Mouse (Mus musculus) intestine, embryonic 16.5 days (tissue): ENCODE results near the gene Armc8. TPM values are rescaled to one million over a fixed set of nuclear protein-coding genes. Genes with fewer than 3 reads are reported as not detected.

Experiments
- ATAC-seq: fragments of 200-750 bp; cut with Nextera tagmentation; 2 replicates; pipeline ENCODE4 v1.8.0; 2017; ENCODE audit warnings: moderate TSS enrichment, moderate library complexity
- H3K27ac ChIP-seq: fragments of 300-500 bp; sonication (generic); 2 replicates; pipeline ENCODE4 v1.5.1; 2014; ENCODE audit warnings: mild to moderate bottlenecking, low read length
- H3K27me3 ChIP-seq: fragments of 300-500 bp; sonication (generic); replicated peaks from 2 replicates; pipeline ENCODE4 v1.6.1; 2014; ENCODE audit warnings: low read length, control low read depth, mixed read lengths; ENCODE audit not compliant: control insufficient read depth, insufficient read depth
- H3K36me3 ChIP-seq: fragments of 300-500 bp; sonication (generic); 2 replicates; pipeline ENCODE4 v1.6.1; 2014; ENCODE audit warnings: low read length, control low read depth; ENCODE audit not compliant: control insufficient read depth, insufficient read depth
- H3K4me1 ChIP-seq: fragments of 300-500 bp; sonication (generic); 2 replicates; pipeline ENCODE4 v1.6.1; 2014; ENCODE audit warnings: low read length, control low read depth, mixed read lengths; ENCODE audit not compliant: control insufficient read depth, insufficient read depth
- H3K4me2 ChIP-seq: fragments of 300-500 bp; sonication (generic); 2 replicates; pipeline ENCODE4 v1.6.1; 2014; ENCODE audit warnings: low read depth, low read length, control low read depth
- H3K4me3 ChIP-seq: fragments of 300-500 bp; sonication (generic); 2 replicates; pipeline ENCODE4 v1.5.1; 2014; ENCODE audit warnings: mild to moderate bottlenecking, low read length
- H3K9ac ChIP-seq: fragments of 300-500 bp; sonication (generic); 2 replicates; pipeline ENCODE4 v1.6.1; 2014; ENCODE audit warnings: low read depth, low read length
- H3K9me3 ChIP-seq: fragments of 300-500 bp; sonication (generic); 2 replicates; pipeline ENCODE4 v1.6.1; 2016; ENCODE audit warnings: low read length, control low read depth; ENCODE audit not compliant: control insufficient read depth
- WGBS: fragments of 180-500 bp; shearing (Covaris S2); extraction: QIAGEN DNeasy Blood & Tissue Kit; methylation state at CpG from one replicate; pipeline ENCODE4 v1.1.7; 2014; 5-methylcytosine and 5-hydroxymethylcytosine counted together
- polyA plus RNA-seq: library from polyadenylated mRNA; unstranded; fragments of >200 nt; fragmentation: Nextera tagmentation; extraction: Ambion mirVana; gene quantifications from 2 replicates; pipeline ENCODE4 v1.2.1, GENCODE M21; 2015

Armc8 gene
- polyA plus RNA-seq, 1 experiment from 2014 or later, result 28.1 TPM

DNA sequence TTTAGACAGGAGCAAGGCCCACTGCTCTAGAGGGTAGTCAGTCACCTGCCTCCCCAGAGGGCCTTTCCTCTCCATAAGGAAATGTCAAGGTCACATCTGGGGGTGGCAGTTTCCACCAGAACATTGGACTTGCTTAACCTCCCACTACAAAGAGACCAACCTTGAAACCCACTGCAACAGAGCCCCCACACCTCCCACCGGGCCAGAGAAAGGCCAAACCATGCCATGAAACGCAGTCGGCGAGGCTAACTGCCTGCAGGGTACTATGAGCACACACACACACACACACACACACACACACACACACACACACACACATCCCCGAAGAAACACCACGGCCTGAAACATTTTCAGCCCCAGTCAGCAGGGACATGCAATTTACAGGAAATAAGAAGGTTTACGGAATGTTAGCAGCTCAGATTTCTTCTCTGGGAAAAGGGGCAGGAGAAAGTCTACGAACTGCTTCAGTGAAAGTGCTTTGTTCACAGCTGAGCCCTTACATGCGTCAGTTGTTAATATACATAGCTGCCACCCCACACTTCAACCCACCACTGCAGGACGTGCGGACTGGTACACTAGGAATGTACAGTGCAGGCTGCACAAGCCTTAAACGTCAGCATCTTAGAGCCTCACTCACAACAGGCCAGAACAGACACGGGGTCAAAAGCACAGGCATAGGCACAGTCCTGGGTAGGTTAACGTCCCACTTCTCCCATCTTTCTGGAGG lies 133.6 kb downstream of the Armc8 start:
- WGBS, result 41% methylated on average over 14 of the region's 14 CpGs
- 0 out of 2 replicates have a peak overlapping the region, but pooled peaks have one; percentile 24 for H3K9ac ChIP-seq
- 0 out of 2 replicates have a peak, but pooled peaks have one; percentile 15 for ATAC-seq

DNA sequence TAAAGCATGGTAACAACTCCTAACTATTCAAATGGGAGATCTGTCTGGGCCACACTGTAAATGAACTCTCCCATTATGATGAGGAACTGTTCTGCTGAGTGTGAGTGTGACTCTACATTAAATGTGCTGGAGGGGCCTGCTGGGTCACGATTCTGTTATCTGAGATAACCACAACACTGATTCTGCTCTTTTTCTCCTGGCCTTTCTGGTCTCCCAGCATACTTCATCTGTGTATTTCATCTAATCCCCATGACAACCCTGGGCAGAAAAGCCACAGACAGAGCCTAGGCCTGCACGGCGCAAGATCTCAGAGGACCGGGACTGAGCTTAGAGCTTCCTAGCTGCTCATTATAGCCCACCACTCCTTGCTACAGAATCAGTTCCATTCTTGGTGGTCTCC lies 136.2 kb downstream of the Armc8 start:
- no peak for ATAC-seq
- no peaks in the 10 kb centered on the region for H3K9me3 ChIP-seq
- no peaks in the 10 kb centered on the region for H3K27me3 ChIP-seq
- no peak overlapping the region for H3K27ac ChIP-seq
- H3K4me1 ChIP-seq, result peaks cover 9% of the 10 kb centered on the region
- H3K9ac ChIP-seq, result no peak overlapping the region
- 83% methylated on average over 4 of the region's 4 CpGs for WGBS
- H3K4me3 ChIP-seq, result no peak overlapping the region
- no peaks in the 10 kb centered on the region for H3K36me3 ChIP-seq
- no peak overlapping the region for H3K4me2 ChIP-seq

More for the DNA sequence above, 133.6 kb downstream of the Armc8 start:
- peak overlapping the region; percentile 92 for H3K4me2 ChIP-seq
- peak overlapping the region; percentile 76 for H3K4me3 ChIP-seq
- H3K27ac ChIP-seq, result peak overlapping the region; percentile 6
- no peaks in the 10 kb centered on the region for H3K36me3 ChIP-seq
- peaks cover 12% of the 10 kb centered on the region for H3K4me1 ChIP-seq
- H3K27me3 ChIP-seq, result 0 out of 2 replicates have a peak, but pooled peaks cover 3% of the 10 kb centered on the region
- no peaks in the 10 kb centered on the region for H3K9me3 ChIP-seq

DNA sequence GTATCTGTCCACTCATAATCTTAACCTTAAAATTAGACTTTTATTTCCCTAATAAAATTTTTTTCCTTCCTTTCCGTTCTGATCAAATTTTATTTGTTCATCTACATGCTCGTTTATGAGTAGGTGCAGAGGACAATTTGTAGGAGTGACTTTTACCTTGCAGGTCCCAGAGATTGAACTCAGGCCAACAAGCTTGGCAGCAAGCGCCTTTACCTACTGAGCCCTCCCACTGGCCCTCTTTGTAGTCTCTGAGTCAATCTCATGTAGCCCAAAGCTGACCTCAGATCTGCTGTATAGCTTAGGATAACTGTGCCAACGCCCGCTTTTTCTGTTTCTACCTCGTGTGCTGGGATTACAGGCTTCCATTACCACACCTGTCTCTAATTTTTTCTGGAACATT lies 136.7 kb downstream of the Armc8 start:
- Histone ChIP-seq H3K4me2 (no peak overlapping the region), H3K36me3 (no peaks in the 10 kb centered on the region), H3K4me1 (peaks cover 6% of the 10 kb centered on the region), H3K9me3 (no peaks in the 10 kb centered on the region), H3K9ac (no peak overlapping the region), H3K4me3 (no peak overlapping the region), H3K27me3 (no peaks in the 10 kb centered on the region), H3K27ac (no peak overlapping the region)
- 74% methylated on average over 6 of the region's 6 CpGs for WGBS
- ATAC-seq, result no peak

DNA sequence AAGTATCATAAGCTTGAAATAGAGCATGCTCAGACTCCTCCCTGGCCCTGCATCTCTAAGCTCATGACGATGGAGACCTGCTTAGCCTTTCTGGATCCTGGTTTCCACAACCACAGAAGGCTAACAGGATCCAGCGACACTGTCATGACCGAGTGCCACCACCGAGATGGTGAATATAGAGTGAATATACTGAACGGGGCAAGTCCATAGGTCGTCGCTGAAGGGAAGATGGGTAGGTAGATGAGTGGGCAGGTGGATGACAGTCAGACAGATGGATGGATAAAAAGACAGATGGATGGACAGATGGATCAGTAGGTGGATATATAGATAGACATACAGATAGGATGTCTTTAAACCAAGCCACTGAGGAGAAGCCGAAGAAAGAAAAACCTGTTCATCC lies 137.4 kb downstream of the Armc8 start:
- no peak overlapping the region for H3K4me3 ChIP-seq
- H3K27me3 ChIP-seq, result no peaks in the 10 kb centered on the region
- no peaks in the 10 kb centered on the region for H3K9me3 ChIP-seq
- 88% methylated on average over 8 of the region's 8 CpGs for WGBS
- no peak overlapping the region for H3K27ac ChIP-seq
- no peaks in the 10 kb centered on the region for H3K36me3 ChIP-seq
- ATAC-seq, result no peak
- H3K9ac ChIP-seq, result no peak overlapping the region
- H3K4me1 ChIP-seq, result peaks cover 6% of the 10 kb centered on the region
- no peak overlapping the region for H3K4me2 ChIP-seq

DNA sequence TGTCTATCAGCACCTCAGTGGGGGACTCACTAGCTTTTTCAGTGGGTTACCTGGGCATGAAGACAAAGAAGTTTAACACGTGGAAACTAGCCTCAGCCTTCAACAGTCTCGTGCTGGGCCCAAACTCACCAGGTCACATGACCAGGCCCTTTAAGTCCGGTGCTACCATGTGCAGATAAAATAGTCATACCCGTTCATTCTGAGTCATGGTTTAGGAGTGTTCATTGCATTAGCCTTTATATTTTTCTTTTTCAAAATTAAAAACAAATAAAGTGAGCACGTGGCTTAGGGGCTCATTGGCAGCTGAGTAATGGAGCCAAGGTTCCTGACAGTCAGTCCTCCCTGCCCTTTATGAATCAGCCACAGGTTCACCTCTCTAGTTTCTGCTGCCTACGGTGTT lies 137.9 kb downstream of the Armc8 start:
- Histone ChIP-seq H3K4me3 (no peak overlapping the region), H3K9ac (no peak overlapping the region), H3K9me3 (no peaks in the 10 kb centered on the region), H3K27ac (no peak overlapping the region), H3K27me3 (no peaks in the 10 kb centered on the region), H3K4me1 (peaks cover 5% of the 10 kb centered on the region), H3K36me3 (no peaks in the 10 kb centered on the region), H3K4me2 (no peak overlapping the region)
- no peak for ATAC-seq
- WGBS, result 78% methylated on average over 6 of the region's 6 CpGs

DNA sequence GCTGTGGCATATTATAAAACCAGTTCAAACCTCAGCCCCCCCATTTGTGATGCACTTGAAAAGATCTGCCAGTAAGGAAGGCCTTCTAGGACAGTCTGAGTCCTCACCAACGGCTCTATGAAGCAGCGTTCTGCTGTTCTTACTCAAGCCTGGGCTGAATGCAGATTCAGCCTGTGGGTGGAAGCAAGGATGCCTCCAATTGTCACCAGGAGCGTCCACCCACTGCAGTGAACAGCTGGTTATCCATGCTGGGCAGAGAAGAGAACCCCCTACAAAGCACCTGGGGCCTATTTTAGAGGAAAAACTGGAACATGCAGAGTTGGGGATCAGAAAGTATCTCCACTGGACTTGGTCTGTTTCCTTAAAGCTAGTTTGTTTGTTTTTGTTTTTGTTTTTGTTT lies 138.9 kb downstream of the Armc8 start:
- H3K4me1 ChIP-seq, result peaks cover 10% of the 10 kb centered on the region
- H3K9ac ChIP-seq, result no peak overlapping the region
- H3K4me3 ChIP-seq, result no peak overlapping the region
- H3K36me3 ChIP-seq, result no peaks in the 10 kb centered on the region
- H3K4me2 ChIP-seq, result no peak overlapping the region
- WGBS, result 86% methylated on average over 3 of the region's 3 CpGs
- no peak overlapping the region for H3K27ac ChIP-seq
- no peaks in the 10 kb centered on the region for H3K27me3 ChIP-seq
- no peaks in the 10 kb centered on the region for H3K9me3 ChIP-seq
- ATAC-seq, result no peak

DNA sequence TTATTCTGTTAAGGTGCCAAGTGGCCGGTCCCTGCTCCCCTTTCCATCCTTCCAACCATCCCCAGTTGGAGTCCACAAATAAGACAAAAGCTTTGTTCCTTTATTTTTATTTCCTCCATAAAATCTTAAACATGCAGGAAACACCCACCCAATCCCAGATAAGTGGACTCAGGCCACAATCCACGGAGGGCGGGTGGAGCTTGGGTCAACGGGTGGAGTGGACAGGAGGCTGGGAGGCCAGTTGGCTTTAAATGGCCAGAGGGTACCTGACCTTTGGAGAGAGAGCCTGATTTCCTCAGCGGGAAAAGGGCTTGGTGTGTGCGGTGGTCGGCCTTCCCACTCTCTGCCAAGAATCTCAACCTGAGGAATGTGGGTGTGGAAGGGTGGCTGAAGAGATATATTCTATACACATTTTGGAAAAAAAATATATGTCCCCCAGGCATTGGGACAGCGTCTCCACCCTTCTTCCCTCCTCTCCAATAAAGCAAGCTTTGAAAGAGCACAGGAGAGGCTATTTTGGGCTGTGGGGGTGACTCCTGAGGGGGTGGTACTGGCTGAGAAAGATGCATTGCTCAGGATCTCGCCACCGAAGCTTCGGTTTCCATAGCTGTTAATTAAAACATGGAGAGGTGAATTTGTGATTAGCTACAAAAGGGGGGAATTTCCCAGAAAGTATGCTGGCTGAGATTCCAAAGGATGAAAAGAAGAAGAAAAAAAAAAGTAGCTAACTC lies 139.9 kb downstream of the Armc8 start:
- no peak overlapping the region for H3K4me3 ChIP-seq
- no peaks in the 10 kb centered on the region for H3K36me3 ChIP-seq
- no peaks in the 10 kb centered on the region for H3K27me3 ChIP-seq
- H3K9ac ChIP-seq, result no peak overlapping the region
- H3K4me1 ChIP-seq, result peaks cover 16% of the 10 kb centered on the region
- no peak overlapping the region for H3K4me2 ChIP-seq
- whole genome bisulfite sequencing, result 65% methylated on average over 11 of the region's 11 CpGs
- H3K27ac ChIP-seq, result no peak overlapping the region
- ATAC-seq, result no peak
- H3K9me3 ChIP-seq, result no peaks in the 10 kb centered on the region

Other genes starting within 250 kb of the Armc8 start
- gene Esyt3, start 210.3 kb downstream of the Armc8 start, polyA plus RNA-seq, result 0.38 and 0.40 TPM in 2 replicates
- 6.8 and 6.9 TPM in 2 replicates for gene Mras, start 131.5 kb downstream of the Armc8 start, polyA plus RNA-seq
- 0.73 and 0.76 TPM in 2 replicates for gene Nme9, start 117.4 kb downstream of the Armc8 start, polyA plus RNA-seq
- 23.4 and 27.8 TPM in 2 replicates for gene Dbr1, start 6.9 kb upstream of the Armc8 start, polyA plus RNA-seq
- gene A4gnt, start 43.6 kb upstream of the Armc8 start, polyA plus RNA-seq, result 1.2 and 1.6 TPM in 2 replicates
- 9.9 and 11.2 TPM in 2 replicates for gene Dzip1l, start 60.6 kb upstream of the Armc8 start, polyA plus RNA-seq
- gene Cldn18, start 148.4 kb upstream of the Armc8 start, polyA plus RNA-seq, result 0.99 and 1.1 TPM in 2 replicates